Mouse (Mus musculus): ENCODE results near the gene Gm10490.

GRCm38 (mm10) chrX:7868506-7868905 is 40.8 kb upstream of the Gm10490 start:
- TF ChIP-seq POLR2A (IDR thresholded peaks at IDR 0.05; ENCODE audit: borderline replicate concordance, insufficient read depth, low read length) = no peak
- no peak for TF ChIP-seq CTCF (IDR thresholded peaks at IDR 0.05; ENCODE audit: borderline replicate concordance, insufficient read depth, low read depth, low read length)
